Mouse (Mus musculus): ENCODE measurements around the gene Cdh20.
"Not testable (repeated sequence)": the region's sequence is repeated elsewhere in the genome, so short reads cannot be mapped to it uniquely, and the experiment has no call there.

The Cdh20 gene

GRCm38 (mm10) chr1:104917307-104917836, 149.0 kb downstream of the Cdh20 start:
- DNase-seq: no peak

DNA sequence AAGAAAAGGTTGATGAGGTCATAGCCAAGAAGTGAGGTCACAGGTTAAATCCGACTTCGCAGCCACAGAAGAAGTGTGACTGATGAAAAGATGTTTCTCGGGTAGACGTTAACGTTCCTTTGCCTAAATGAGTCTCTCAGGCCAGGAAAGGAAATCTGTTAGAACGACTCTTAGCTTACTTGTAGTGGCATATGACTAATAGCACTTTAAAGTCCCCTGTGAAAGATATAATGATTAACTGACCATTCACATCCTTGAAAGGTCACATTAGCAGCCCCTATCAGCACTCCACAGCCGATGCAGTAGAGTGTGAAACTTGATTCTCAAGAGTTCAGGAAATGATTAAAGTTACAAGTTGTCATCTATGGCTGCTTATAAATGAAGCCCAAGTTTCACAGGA, 164.7 kb downstream of the Cdh20 start:
- DNase-seq: no peak

DNA sequence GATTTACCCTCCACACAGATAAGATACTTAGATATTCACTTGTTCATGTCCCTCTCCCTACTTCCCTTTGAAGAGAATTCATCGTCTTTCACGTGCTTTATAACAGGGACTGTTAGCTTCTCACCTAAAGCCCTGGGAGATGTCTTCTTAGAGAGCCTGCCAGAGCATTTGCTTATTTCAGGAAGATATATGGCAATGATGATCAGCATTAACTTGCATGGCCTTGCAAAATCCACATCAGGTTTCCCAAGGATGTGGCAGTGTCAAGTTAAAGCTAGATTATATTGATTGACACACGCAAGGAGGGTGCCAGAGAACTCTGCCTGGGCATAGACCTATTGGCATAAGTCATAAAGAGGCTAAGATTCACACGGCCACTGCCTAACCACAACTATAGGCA, 168.6 kb downstream of the Cdh20 start:
- no peak for DNase-seq

GRCm38 (mm10) chr1:104939156-104939555, 170.8 kb downstream of the Cdh20 start:
- DNase-seq: no peak

- DNase-seq: peak; percentile 72
Measured at GRCm38 (mm10) chr1:104944470-104945109, 176.3 kb downstream of the Cdh20 start.

GRCm38 (mm10) chr1:104945110-104945489, 176.8 kb downstream of the Cdh20 start:
- DNase-seq: no peak

DNA sequence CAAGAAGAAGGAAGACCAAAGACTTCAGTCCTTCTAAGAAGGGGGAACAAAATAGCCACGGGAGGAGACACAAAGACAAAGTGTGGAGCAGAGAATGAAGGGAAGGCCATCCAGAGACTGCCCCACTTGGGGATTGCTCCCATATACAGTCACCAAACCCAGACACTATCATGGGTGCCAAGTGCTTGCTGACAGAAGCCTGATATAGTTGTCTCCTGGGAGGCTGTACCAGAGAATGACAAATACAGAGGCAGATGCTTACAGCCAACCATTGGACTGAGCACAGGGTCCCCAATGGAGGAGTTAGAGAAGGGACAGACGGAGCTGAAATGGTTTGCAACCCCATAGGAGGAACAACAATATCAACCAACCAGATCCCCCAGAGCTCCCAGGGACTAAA, 181.3 kb downstream of the Cdh20 start:
- DNase-seq: not testable (repeated sequence)

DNA sequence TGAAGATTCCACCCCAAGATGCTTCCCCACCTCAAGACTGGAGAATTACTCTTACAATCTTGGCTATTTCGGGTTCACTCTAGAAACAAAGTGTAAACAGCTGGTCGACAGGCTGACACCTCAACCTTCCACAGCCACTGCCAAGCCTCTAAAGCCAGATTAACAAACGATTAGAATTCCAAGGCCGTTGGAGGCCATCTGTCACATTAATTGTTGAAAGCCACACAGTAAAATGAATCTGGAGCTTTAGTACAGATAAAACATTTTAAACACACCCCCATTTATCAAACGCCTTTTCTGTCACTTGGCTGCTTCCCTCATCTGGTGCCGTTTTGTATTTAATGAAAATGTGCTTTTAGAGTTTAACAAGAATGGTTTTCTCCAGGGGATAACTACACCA, 188.7 kb downstream of the Cdh20 start:
- DNase-seq: peak; percentile 66 to 78

DNA sequence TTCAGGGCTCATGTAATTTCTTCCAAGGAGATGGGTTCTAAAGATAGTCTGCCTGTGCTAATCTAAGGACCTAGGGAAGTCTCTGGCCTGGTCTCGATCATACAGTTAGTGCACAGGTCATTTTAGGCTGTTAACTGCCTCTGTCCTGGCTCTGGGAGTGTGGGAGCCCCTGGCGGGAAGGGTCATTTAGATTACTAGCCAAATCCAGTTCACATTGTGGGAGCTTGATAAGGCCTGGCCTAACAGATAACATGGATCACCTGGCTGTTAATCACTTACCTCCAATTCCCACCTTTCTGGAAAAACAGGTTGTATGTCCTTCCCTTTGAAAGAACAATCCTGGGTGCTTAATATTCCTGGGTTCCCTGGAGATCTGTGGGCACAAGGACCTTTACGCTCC, 193.3 kb downstream of the Cdh20 start:
- no peak for DNase-seq

GRCm38 (mm10) chr1:104962257-104962656, 193.9 kb downstream of the Cdh20 start:
- no peak for DNase-seq

DNA sequence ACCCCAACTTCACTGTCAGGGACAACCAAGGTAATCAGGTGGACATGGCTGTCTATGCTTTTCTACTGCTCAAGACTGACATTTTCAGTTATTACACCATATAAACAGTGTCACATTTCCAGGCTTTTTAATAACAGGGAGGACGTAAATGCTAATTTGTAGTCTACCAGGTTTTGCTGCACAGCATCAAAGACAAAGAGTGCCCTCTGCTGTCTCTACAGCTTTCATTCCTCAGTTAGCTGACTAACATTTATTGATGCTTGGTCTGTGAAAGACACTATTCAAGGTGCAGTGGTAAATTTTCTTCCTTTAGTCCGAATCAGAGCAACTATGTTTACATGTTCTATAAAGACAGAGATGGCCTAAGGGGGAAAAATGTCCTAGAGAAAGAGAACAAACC, 210.7 kb downstream of the Cdh20 start:
- peak; percentile 59 to 60 for DNase-seq

DNA sequence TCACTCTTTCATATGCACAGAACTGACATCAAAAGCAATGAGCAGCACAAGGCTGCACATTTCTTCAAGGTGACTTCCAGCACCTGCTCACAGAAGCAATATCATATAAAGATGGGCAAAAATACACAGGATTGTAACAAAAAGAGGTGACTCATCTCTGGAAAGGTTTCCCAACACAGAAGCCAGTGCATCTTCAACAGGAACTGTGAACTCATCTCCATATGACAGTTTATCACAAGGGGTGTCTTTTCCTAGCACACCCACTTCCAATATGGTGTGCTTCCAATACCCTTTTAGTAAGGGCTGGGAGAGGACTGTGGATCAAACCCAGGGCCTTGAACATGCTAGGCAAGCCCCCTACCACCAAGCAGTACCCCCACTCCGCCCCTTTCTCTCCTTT, 211.9 kb downstream of the Cdh20 start:
- no peak for DNase-seq

- DNase-seq: peak; percentile 73 to 84
Measured at GRCm38 (mm10) chr1:104986222-104986973, 218.1 kb downstream of the Cdh20 start.

DNA sequence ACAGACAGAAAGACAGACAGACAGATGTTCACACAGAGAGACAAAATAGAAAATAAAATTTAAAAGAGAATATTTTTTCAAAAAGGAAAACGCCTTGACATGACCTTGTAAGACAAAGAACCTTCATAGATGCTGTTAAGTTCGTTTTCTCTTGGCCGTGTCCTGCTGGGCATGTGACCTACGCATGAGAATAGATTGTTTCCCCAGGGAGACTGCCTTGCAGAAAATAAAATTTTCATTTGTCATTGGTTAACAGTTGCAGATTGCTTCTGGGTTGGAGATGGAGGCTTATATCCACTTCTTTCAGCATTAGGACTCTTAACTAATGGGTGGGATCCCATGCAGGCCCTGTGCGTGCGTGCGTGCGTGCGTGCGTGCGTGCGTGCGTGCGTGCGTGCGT, 219.2 kb downstream of the Cdh20 start:
- no peak for DNase-seq

DNA sequence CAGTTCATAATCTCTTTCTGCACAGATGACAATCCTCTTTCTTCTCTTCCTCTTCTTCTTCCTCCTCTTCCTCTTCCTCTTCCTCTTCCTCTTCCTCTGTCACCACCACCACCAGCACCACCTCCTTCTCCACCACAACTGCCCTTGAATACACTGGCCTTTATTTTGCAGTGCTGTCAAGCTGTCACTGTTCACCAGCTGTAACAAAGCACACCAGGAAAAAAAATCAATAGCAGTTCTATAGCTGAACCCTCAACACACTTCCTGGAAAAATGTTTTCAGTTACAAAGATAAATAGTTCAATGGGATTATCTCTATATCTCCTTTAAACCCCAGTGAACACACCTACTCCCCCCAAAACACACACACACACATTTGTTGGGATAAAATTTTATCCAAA, 224.1 kb downstream of the Cdh20 start:
- no peak for DNase-seq

- DNase-seq: peak; percentile 16 to 28
Measured at GRCm38 (mm10) chr1:104993905-104994611, 225.7 kb downstream of the Cdh20 start.

- DNase-seq: no peak
Measured at GRCm38 (mm10) chr1:104994612-104994986, 226.3 kb downstream of the Cdh20 start.

GRCm38 (mm10) chr1:104997814-104998213, 229.5 kb downstream of the Cdh20 start:
- no peak for DNase-seq

- DNase-seq: peak; percentile 87 to 92
Measured at GRCm38 (mm10) chr1:105002179-105002578, 233.8 kb downstream of the Cdh20 start.

DNA sequence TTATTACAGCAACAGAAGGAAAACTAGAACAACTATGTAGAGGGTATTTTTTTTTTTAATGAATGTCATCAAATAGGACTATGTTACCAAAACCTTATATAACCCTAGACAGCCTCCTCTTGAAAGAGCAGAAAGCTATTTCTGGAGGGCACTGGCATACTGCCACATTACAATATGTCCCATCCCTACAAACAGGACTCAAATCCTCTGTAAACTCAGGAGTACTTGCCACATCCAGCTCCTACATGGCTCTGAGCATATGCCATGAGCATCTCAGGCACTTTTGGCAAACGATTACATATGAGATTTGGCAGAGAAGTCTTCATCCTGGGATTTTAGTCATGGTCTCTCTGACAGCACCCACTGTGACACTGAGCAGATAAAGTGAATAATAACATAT, 235.5 kb downstream of the Cdh20 start:
- peak; percentile 52 to 81 for DNase-seq

DNA sequence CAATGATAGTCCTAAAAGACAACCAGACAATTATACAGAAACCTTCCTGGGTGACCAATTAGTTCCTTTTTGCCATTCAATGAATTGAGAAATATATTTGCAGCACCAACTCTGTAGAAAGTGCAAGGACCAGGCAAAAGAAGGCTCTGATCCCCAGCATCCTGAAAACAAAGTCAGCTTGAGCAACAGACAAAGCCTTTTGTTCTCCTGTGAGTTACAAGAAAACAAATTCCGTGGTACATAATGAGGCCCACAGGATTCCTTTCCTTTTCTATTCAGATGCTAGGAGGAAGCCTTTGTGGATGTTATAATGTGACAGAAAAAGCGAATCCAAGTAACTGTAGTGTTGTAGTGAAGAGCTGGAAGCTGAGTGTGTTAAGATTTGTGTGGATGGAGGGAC, 244.3 kb downstream of the Cdh20 start:
- DNase-seq: no peak

- no peak for DNase-seq
Measured at GRCm38 (mm10) chr1:105013291-105013690, 245.0 kb downstream of the Cdh20 start.

GRCm38 (mm10) chr1:105041668-105042067, 273.3 kb downstream of the Cdh20 start:
- no peak for DNase-seq

Data from cerebellum, postnatal 14 days (tissue).